Mouse (Mus musculus): Measurements from ENCODE around the gene Mia3. TPM values are rescaled to one million over a fixed set of nuclear protein-coding genes. Genes with fewer than 3 reads are reported as not detected.

Gene Mia3
- total RNA-seq, 2 experiments from 2014 or later: 168 to 179 TPM

Other genes with a start within 250 kb of the Mia3 start
- 10 to 100 TPM; 18.7 to 21.7 TPM for gene Disp1, start 148.0 kb downstream of the Mia3 start, total RNA-seq (2021)
- 10 to 100 TPM; 56.9 to 57.2 TPM for gene Aida, start 73.0 kb downstream of the Mia3 start, total RNA-seq (2021)
- 10 to 100 TPM; 57.6 to 66.0 TPM for gene Brox, start 72.3 kb downstream of the Mia3 start, total RNA-seq (2021)
- 10 to 100 TPM; 15.9 to 16.6 TPM for gene Taf1a, start 19.4 kb upstream of the Mia3 start, total RNA-seq (2021)
- under 1 TPM in 1 of 2 experiments, not detected in 1; 0.73 TPM for gene Hhipl2, start 48.7 kb upstream of the Mia3 start, total RNA-seq (2021)